In the genomic region with DNA sequence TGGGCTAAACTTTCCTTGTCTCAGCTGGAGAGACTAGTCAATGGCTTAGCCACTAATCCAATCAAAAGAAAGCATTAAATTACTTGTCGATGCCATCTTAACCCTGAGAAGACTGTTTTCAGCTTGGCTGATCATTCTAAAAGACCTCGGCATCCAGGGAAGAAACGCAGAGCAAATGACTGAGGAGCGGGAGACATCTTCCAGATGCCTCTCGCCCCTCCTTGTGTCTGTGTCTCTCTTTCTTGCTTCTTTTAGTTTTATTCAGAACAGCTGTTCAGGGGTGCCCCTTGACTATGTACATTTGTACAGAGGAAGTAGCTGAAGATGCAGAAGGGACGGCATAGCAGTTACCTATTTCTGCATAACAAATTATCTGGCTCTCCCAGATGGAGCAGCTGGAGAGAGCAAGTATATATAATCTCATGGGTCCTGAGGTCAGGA, we compare ENCODE assay signal across 12 mouse cellular contexts.
DNase-seq lines count a peak whose midpoint lies in the region; ATAC-seq and TF ChIP-seq lines count a peak whose summit lies in the region.
"Had no signal": no experiment of that assay in that cellular context is flagged by ENCODE, and none has a peak within 500 bp of the region (broad histone marks: within the 10 kb centered on the region; RNA-seq: fewer than 3 reads in every experiment).

No protein-coding gene starts in this region.

- H3K4me2 ChIP-seq in kidney, embryonic 14.5 days (replicated peaks; ENCODE audit: low read depth, low read length) = no peak overlapping the region
- peak overlapping the region; percentile 19 for H3K4me2 ChIP-seq in embryonic facial prominence, embryonic 14.5 days (ENCODE audit: low read depth, low read length)
- 0 out of 2 replicates have a peak overlapping the region, but pooled peaks have one; percentile 13 for H3K4me2 ChIP-seq in hindbrain, embryonic 16.5 days (ENCODE audit: low read length)
- H3K4me2 ChIP-seq in midbrain, postnatal 0 days (ENCODE audit: low read depth, low read length, poor library complexity, severe bottlenecking) = no peak overlapping the region
- H3K4me2 ChIP-seq: limb, embryonic 12.5 days had no signal

- no peak overlapping the region for H3K4me3 ChIP-seq in kidney, embryonic 14.5 days (ENCODE audit: low read length)
- no peak overlapping the region for H3K4me3 ChIP-seq in embryonic facial prominence, embryonic 14.5 days (ENCODE audit: low read depth, low read length)
- no peak overlapping the region for H3K4me3 ChIP-seq in hindbrain, embryonic 16.5 days (ENCODE audit: low read length)
- H3K4me3 ChIP-seq in midbrain, postnatal 0 days (ENCODE audit: low read depth, low read length) = no peak overlapping the region
- H3K4me3 ChIP-seq: limb, embryonic 12.5 days had no signal

- peak; percentile 40; the same call in 1 of the 2 replicates for ATAC-seq in kidney, embryonic 14.5 days (ENCODE audit: low FRiP score, low TSS enrichment)
- peak; percentile 58 for ATAC-seq in embryonic facial prominence, embryonic 14.5 days (ENCODE audit: low read depth)
- ATAC-seq in hindbrain, embryonic 16.5 days = peak; percentile 10; the same call in 1 of the 2 replicates
- no peak for ATAC-seq in midbrain, postnatal 0 days (ENCODE audit: low FRiP score)

- no peak overlapping the region for H3K9ac ChIP-seq in kidney, embryonic 14.5 days (ENCODE audit: low read depth, low read length)
- H3K9ac ChIP-seq in embryonic facial prominence, embryonic 14.5 days (ENCODE audit: low read depth, low read length) = no peak overlapping the region
- H3K9ac ChIP-seq in hindbrain, embryonic 16.5 days (ENCODE audit: low read depth, low read length) = no peak overlapping the region
- H3K9ac ChIP-seq in midbrain, postnatal 0 days (replicated peaks; ENCODE audit: low read length, poor library complexity, severe bottlenecking) = no peak overlapping the region
- H3K9ac ChIP-seq: limb, embryonic 12.5 days had no signal

- no peak overlapping the region for H3K27ac ChIP-seq in kidney, embryonic 14.5 days (ENCODE audit: low read depth, low read length)
- H3K27ac ChIP-seq in embryonic facial prominence, embryonic 14.5 days (replicated peaks; ENCODE audit: low read depth, low read length) = no peak overlapping the region
- no peak overlapping the region for H3K27ac ChIP-seq in hindbrain, embryonic 16.5 days (ENCODE audit: low read depth, low read length)
- H3K27ac ChIP-seq in midbrain, postnatal 0 days (ENCODE audit: low read depth, low read length) = no peak overlapping the region
- H3K27ac ChIP-seq: limb, embryonic 12.5 days had no signal

- H3K4me1 ChIP-seq in kidney, embryonic 14.5 days (ENCODE audit: control insufficient read depth, insufficient read depth, low read length) = peaks cover 12% of the 10 kb centered on the region
- H3K4me1 ChIP-seq in embryonic facial prominence, embryonic 14.5 days (ENCODE audit: control insufficient read depth, insufficient read depth, low read length) = peaks cover 4% of the 10 kb centered on the region; the same call in 1 of the 2 replicates
- H3K4me1 ChIP-seq in hindbrain, embryonic 16.5 days (ENCODE audit: control insufficient read depth, insufficient read depth, low read depth, low read length) = peaks cover 6% of the 10 kb centered on the region
- peaks cover 3% of the 10 kb centered on the region; the same call in 1 of the 2 replicates for H3K4me1 ChIP-seq in midbrain, postnatal 0 days (ENCODE audit: insufficient read depth, low read length)

- 22% methylated on average over 6 of the region's 6 CpGs for WGBS in kidney, embryonic 14.5 days
- WGBS in embryonic facial prominence, embryonic 14.5 days = 10% methylated on average over 6 of the region's 6 CpGs
- 15% methylated on average over 6 of the region's 6 CpGs for WGBS in hindbrain, embryonic 16.5 days
- WGBS in midbrain, postnatal 0 days = 23% methylated on average over 6 of the region's 6 CpGs

- no peak for TF ChIP-seq CTCF in midbrain, postnatal 0 days (IDR thresholded peaks at IDR 0.05)

- no peaks in the 10 kb centered on the region for H3K36me3 ChIP-seq in kidney, embryonic 14.5 days (ENCODE audit: control insufficient read depth, insufficient read depth, low read length)
- no peaks in the 10 kb centered on the region for H3K36me3 ChIP-seq in embryonic facial prominence, embryonic 14.5 days (ENCODE audit: control insufficient read depth, insufficient read depth, low read length)
- H3K36me3 ChIP-seq in hindbrain, embryonic 16.5 days (ENCODE audit: control insufficient read depth, insufficient read depth, low read length) = no peaks in the 10 kb centered on the region
- no peaks in the 10 kb centered on the region for H3K36me3 ChIP-seq in midbrain, postnatal 0 days (ENCODE audit: insufficient read depth, low read length)
- H3K36me3 ChIP-seq: limb, embryonic 12.5 days had no signal

- no peak for DNase-seq in kidney, postnatal 36 days
- no peak for DNase-seq in embryonic facial prominence, embryonic 14.5 days (ENCODE audit: low spot score)
- peak; percentile 58 for DNase-seq in midbrain, postnatal 0 days (ENCODE audit: low spot score)
- no peak for DNase-seq in adrenal gland, adult 2 months
- no peak for DNase-seq in thymus, postnatal 10 days (ENCODE audit: low spot score in 2 of 2)
- DNase-seq in layer of hippocampus, adult 8-10 months (ENCODE audit: low spot score in 2 of 2) = no peak
- DNase-seq: cerebellum, adult 9-11 months; lung, postnatal 10 days; thymus, adult 2 months had no signal

- no peaks in the 10 kb centered on the region; the same call in 1 of the 2 replicates for H3K9me3 ChIP-seq in kidney, embryonic 14.5 days (ENCODE audit: control insufficient read depth, low read length)
- H3K9me3 ChIP-seq in embryonic facial prominence, embryonic 14.5 days (ENCODE audit: control insufficient read depth, low read length) = no peaks in the 10 kb centered on the region
- H3K9me3 ChIP-seq in hindbrain, embryonic 16.5 days (ENCODE audit: control insufficient read depth, low read length) = no peaks in the 10 kb centered on the region
- H3K9me3 ChIP-seq in midbrain, postnatal 0 days (ENCODE audit: low read length) = no peaks in the 10 kb centered on the region
- H3K9me3 ChIP-seq: limb, embryonic 12.5 days had no signal

- H3K27me3 ChIP-seq in kidney, embryonic 14.5 days (ENCODE audit: control insufficient read depth, insufficient read depth, low read length) = no peaks in the 10 kb centered on the region
- H3K27me3 ChIP-seq in embryonic facial prominence, embryonic 14.5 days (replicated peaks; ENCODE audit: control insufficient read depth, insufficient read depth, low read length) = no peaks in the 10 kb centered on the region
- H3K27me3 ChIP-seq in hindbrain, embryonic 16.5 days (replicated peaks; ENCODE audit: control insufficient read depth, insufficient read depth, low read length) = no peaks in the 10 kb centered on the region
- H3K27me3 ChIP-seq in midbrain, postnatal 0 days (ENCODE audit: insufficient read depth, low read length) = no peaks in the 10 kb centered on the region
- H3K27me3 ChIP-seq: limb, embryonic 12.5 days had no signal

Comparison
In these comparisons a context has a peak if more than half of its experiments do, and no peak if none do; other contexts are left out.
1. H3K4me2 ChIP-seq: peak in embryonic facial prominence, embryonic 14.5 days (single experiment) and hindbrain, embryonic 16.5 days (single experiment); none in kidney, embryonic 14.5 days (single experiment) and midbrain, postnatal 0 days (single experiment).